Mouse (Mus musculus) bone marrow macrophage, adult 2 months (primary cell): ENCODE measurements at regions not wholly inside any gene's neighbourhood (a gene's known extent, or its start where the extent isn't known, plus 50 kb on each side); places are given as distances from the start of the nearest gene placed in this dataset.

Experiments used
- CTCF ChIP-seq: IDR thresholded peaks from 2 replicates; pipeline ENCODE4 v1.5.1; 2012; ENCODE audit warnings: low read depth, mild to moderate bottlenecking, low read length, moderate library complexity
- POLR2A ChIP-seq: IDR thresholded peaks from 2 replicates; pipeline ENCODE4 v1.6.1; 2012; ENCODE audit warnings: mild to moderate bottlenecking, low read depth, low read length, borderline replicate concordance

DNA sequence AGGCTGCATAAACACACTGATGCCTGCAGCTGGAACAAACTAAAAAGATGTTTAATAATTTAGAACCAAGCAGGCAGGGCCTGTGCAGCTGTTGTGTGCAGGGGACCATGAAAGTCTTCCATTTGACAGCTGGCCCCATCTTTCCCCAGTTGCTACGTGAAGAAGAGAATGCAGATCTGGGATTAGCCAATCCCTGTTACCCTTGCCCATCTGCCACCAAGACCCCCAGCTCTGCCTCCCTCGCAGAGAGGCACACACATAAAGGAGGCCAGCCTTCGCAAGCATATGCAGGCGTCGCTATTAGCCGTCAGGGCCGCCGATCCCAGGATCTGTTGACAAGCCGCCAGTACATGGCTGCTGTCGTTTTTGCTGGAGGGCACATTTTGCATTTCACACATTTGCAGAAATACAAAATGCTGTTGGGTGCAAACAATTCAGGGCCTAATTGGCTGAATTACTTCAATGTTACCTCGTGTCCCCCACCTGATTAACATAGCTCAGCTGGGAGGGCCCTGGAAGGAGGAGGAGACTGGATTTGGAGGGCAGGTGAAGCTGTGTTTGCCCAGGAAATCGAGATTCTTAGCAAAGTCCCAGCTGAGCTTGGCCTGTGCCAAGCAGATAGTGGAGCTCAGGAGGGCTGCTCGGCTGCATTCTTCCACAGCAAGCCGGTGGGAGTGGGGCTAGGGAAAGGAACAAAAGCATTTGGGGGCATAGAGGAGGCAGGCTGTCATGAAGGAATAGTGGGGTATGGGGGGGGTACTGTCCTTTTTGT lies 367.6 kb upstream of the Mki67 start:
- TF ChIP-seq CTCF: no peak
- TF ChIP-seq POLR2A: no peak
